Mouse (Mus musculus): ENCODE results near the gene Cd300ld3. TPM values are rescaled to one million over a fixed set of nuclear protein-coding genes. Genes with fewer than 3 reads are reported as not detected.

Gene Cd300ld3
- polyA plus RNA-seq, 1 experiment from 2014 or later, result not detected

- WGBS (ENCODE audit: insufficient replicate concordance), result 43% methylated on average over 12 of the region's 12 CpGs
- ATAC-seq (no peak), DNase-seq (no peak)
- no peaks in the 10 kb centered on the region for H3K9me3 ChIP-seq (ENCODE audit: low read length)
- no peak overlapping the region for H3K9ac ChIP-seq (replicated peaks)
- H3K27me3 ChIP-seq (ENCODE audit: insufficient read depth, low read length), result peaks cover 3% of the 10 kb centered on the region; the same call in 1 of the 2 replicates
- H3K4me2 ChIP-seq (ENCODE audit: low read depth, low read length), result no peak overlapping the region
- no peaks in the 10 kb centered on the region for H3K36me3 ChIP-seq (replicated peaks; ENCODE audit: insufficient read depth, low read length)
- H3K27ac ChIP-seq (ENCODE audit: low read depth), result no peak overlapping the region
- H3K4me1 ChIP-seq (ENCODE audit: insufficient read depth), result no peaks in the 10 kb centered on the region
- TF ChIP-seq EP300 (IDR thresholded peaks at IDR 0.05; ENCODE audit: low read depth), result no peak
- no peak for TF ChIP-seq CTCF (IDR thresholded peaks at IDR 0.05; ENCODE audit: low read depth)
- no peak overlapping the region for H3K4me3 ChIP-seq (ENCODE audit: low read depth, low read length)
Measured at GRCm38 (mm10) chr11:115084595-115084994, 36.4 kb upstream of the Cd300ld3 start.

- no peak for ATAC-seq
- WGBS (ENCODE audit: insufficient replicate concordance), result 33% methylated on average over 18 of the region's 18 CpGs
Measured at GRCm38 (mm10) chr11:115083376-115084139, 35.3 kb upstream of the Cd300ld3 start.

GRCm38 (mm10) chr11:115082196-115082595, 34.0 kb upstream of the Cd300ld3 start:
- H3K4me1 ChIP-seq (ENCODE audit: insufficient read depth), result 0 out of 2 replicates have a peak, but pooled peaks cover 3% of the 10 kb centered on the region
- H3K27me3 ChIP-seq (ENCODE audit: insufficient read depth, low read length), result peaks cover 3% of the 10 kb centered on the region; the same call in 1 of the 2 replicates
- TF ChIP-seq EP300 (IDR thresholded peaks at IDR 0.05; ENCODE audit: low read depth), result no peak
- no peak for ATAC-seq
- H3K9ac ChIP-seq (replicated peaks), result no peak overlapping the region
- H3K4me3 ChIP-seq (ENCODE audit: low read depth, low read length), result no peak overlapping the region
- H3K27ac ChIP-seq (ENCODE audit: low read depth), result no peak overlapping the region
- H3K36me3 ChIP-seq (replicated peaks; ENCODE audit: insufficient read depth, low read length), result no peaks in the 10 kb centered on the region
- no peaks in the 10 kb centered on the region for H3K9me3 ChIP-seq (ENCODE audit: low read length)
- no peak for DNase-seq
- H3K4me2 ChIP-seq (ENCODE audit: low read depth, low read length), result no peak overlapping the region
- 64% methylated on average over 6 of the region's 6 CpGs for WGBS (ENCODE audit: insufficient replicate concordance)

More at GRCm38 (mm10) chr11:115083376-115084139, 35.3 kb upstream of the Cd300ld3 start:
- peak; percentile 79 for DNase-seq
- H3K36me3 ChIP-seq (replicated peaks; ENCODE audit: insufficient read depth, low read length), result no peaks in the 10 kb centered on the region
- no peak overlapping the region for H3K9ac ChIP-seq (replicated peaks)
- H3K4me1 ChIP-seq (ENCODE audit: insufficient read depth), result 0 out of 2 replicates have a peak, but pooled peaks cover 1% of the 10 kb centered on the region
- peaks cover 3% of the 10 kb centered on the region; the same call in 1 of the 2 replicates for H3K27me3 ChIP-seq (ENCODE audit: insufficient read depth, low read length)
- no peak overlapping the region for H3K4me2 ChIP-seq (ENCODE audit: low read depth, low read length)
- H3K27ac ChIP-seq (ENCODE audit: low read depth), result no peak overlapping the region
- H3K4me3 ChIP-seq (ENCODE audit: low read depth, low read length), result no peak overlapping the region
- TF ChIP-seq EP300 (IDR thresholded peaks at IDR 0.05; ENCODE audit: low read depth) (no peak), CTCF (IDR thresholded peaks at IDR 0.05; ENCODE audit: low read depth) (peak; percentile 97)
- no peaks in the 10 kb centered on the region for H3K9me3 ChIP-seq (ENCODE audit: low read length)

- TF ChIP-seq EP300 (IDR thresholded peaks at IDR 0.05; ENCODE audit: low read depth) (no peak), CTCF (IDR thresholded peaks at IDR 0.05; ENCODE audit: low read depth) (no peak)
- WGBS (ENCODE audit: insufficient replicate concordance), result 56% methylated on average over 3 of the region's 3 CpGs
- Histone ChIP-seq H3K27ac (ENCODE audit: low read depth) (no peak overlapping the region), H3K27me3 (ENCODE audit: insufficient read depth, low read length) (peaks cover 3% of the 10 kb centered on the region; the same call in 1 of the 2 replicates), H3K36me3 (replicated peaks; ENCODE audit: insufficient read depth, low read length) (no peaks in the 10 kb centered on the region), H3K4me2 (ENCODE audit: low read depth, low read length) (no peak overlapping the region), H3K4me1 (ENCODE audit: insufficient read depth) (0 out of 2 replicates have a peak, but pooled peaks cover 3% of the 10 kb centered on the region), H3K9me3 (ENCODE audit: low read length) (no peaks in the 10 kb centered on the region), H3K9ac (replicated peaks) (no peak overlapping the region), H3K4me3 (ENCODE audit: low read depth, low read length) (no peak overlapping the region)
- ATAC-seq, result no peak
- no peak for DNase-seq
Measured at GRCm38 (mm10) chr11:115081373-115081772, 33.2 kb upstream of the Cd300ld3 start.

GRCm38 (mm10) chr11:115080886-115081285, 32.7 kb upstream of the Cd300ld3 start:
- ATAC-seq (no peak), DNase-seq (peak; percentile 44)
- no peak overlapping the region for H3K4me3 ChIP-seq (ENCODE audit: low read depth, low read length)
- H3K27me3 ChIP-seq (ENCODE audit: insufficient read depth, low read length), result peaks cover 3% of the 10 kb centered on the region; the same call in 1 of the 2 replicates
- no peak for TF ChIP-seq EP300 (IDR thresholded peaks at IDR 0.05; ENCODE audit: low read depth)
- peak; percentile 85 for TF ChIP-seq CTCF (IDR thresholded peaks at IDR 0.05; ENCODE audit: low read depth)
- H3K4me1 ChIP-seq (ENCODE audit: insufficient read depth), result 0 out of 2 replicates have a peak, but pooled peaks cover 3% of the 10 kb centered on the region
- no peak overlapping the region for H3K27ac ChIP-seq (ENCODE audit: low read depth)
- no peaks in the 10 kb centered on the region for H3K9me3 ChIP-seq (ENCODE audit: low read length)
- no peak overlapping the region for H3K9ac ChIP-seq (replicated peaks)
- no peaks in the 10 kb centered on the region for H3K36me3 ChIP-seq (replicated peaks; ENCODE audit: insufficient read depth, low read length)
- no peak overlapping the region for H3K4me2 ChIP-seq (ENCODE audit: low read depth, low read length)
- WGBS (ENCODE audit: insufficient replicate concordance), result 23% methylated on average over 13 of the region's 13 CpGs

GRCm38 (mm10) chr11:115078680-115079079, 30.5 kb upstream of the Cd300ld3 start:
- Histone ChIP-seq H3K27me3 (ENCODE audit: insufficient read depth, low read length) (no peaks in the 10 kb centered on the region), H3K9ac (replicated peaks) (no peak overlapping the region), H3K9me3 (ENCODE audit: low read length) (no peaks in the 10 kb centered on the region), H3K4me1 (ENCODE audit: insufficient read depth) (peaks cover 12% of the 10 kb centered on the region), H3K27ac (ENCODE audit: low read depth) (no peak overlapping the region), H3K4me2 (ENCODE audit: low read depth, low read length) (no peak overlapping the region), H3K4me3 (ENCODE audit: low read depth, low read length) (no peak overlapping the region), H3K36me3 (replicated peaks; ENCODE audit: insufficient read depth, low read length) (no peaks in the 10 kb centered on the region)
- ATAC-seq (no peak; the same call in 1 of the 2 replicates), DNase-seq (no peak)
- 56% methylated on average over 5 of the region's 5 CpGs for WGBS (ENCODE audit: insufficient replicate concordance)
- no peak for TF ChIP-seq EP300 (IDR thresholded peaks at IDR 0.05; ENCODE audit: low read depth)
- TF ChIP-seq CTCF (IDR thresholded peaks at IDR 0.05; ENCODE audit: low read depth), result no peak

Data from liver, postnatal 0 days (tissue).